Mouse (Mus musculus) brain, embryonic 14.5 days (tissue): Measurements from ENCODE around the gene Hils1. TPM values are rescaled to one million over a fixed set of nuclear protein-coding genes. Genes with fewer than 3 reads are reported as not detected.
A peak's percentile ranks its signal among the peaks of the same experiment; 100 is the strongest.
"Not testable (repeated sequence)": the region's sequence is repeated elsewhere in the genome, so short reads cannot be mapped to it uniquely, and the experiment has no call there.

Experiments
- DNase-seq: peaks from one replicate; pipeline ENCODE4 v3.0.0-alpha.2; 2011; ENCODE audit warnings: low read depth
- CTCF ChIP-seq: fragments of 200-500 bp; IDR thresholded peaks from 2 replicates; pipeline ENCODE4 v1.5.1; 2012; ENCODE audit warnings: inconsistent platforms, mild to moderate bottlenecking, moderate library complexity, borderline replicate concordance; ENCODE audit not compliant: insufficient read depth, insufficient read length; ENCODE audit errors: extremely low read depth
- POLR2A ChIP-seq: fragments of 200-500 bp; IDR thresholded peaks from 2 replicates; pipeline ENCODE4 v1.6.1; 2012; ENCODE audit warnings: mild to moderate bottlenecking, inconsistent platforms, borderline replicate concordance; ENCODE audit not compliant: poor library complexity, insufficient read depth, insufficient read length, severe bottlenecking; ENCODE audit errors: extremely low read depth
- polyA plus RNA-seq: library from polyadenylated mRNA; depleted of rRNA; stranded (reverse); fragments of >200 nt; gene quantifications from 2 replicates; pipeline ENCODE4 v1.2.3, GENCODE M21; 2012

Hils1 gene
- polyA plus RNA-seq, 1 experiment = not detected

DNA sequence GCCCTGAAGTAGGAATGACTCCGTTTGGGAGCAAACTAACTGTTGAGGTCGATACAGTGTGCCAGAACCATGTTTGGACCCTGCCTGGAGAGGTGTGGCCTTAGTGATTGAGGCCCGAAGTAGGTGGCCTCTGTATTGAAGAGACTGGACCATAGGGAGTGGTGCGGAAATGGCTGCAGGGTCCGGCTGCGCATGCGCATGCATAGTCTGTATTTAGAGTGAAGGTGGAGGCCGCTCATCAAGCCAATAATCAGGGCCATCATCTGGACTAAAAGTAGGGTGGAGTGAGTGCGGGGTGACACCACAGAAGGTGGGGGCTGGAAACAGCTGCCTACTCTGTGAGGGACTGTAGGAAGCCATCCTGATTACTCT, 9.7 kb upstream of the Hils1 start:
- no peak for DNase-seq
- TF ChIP-seq CTCF (no peak), POLR2A (no peak)

DNA sequence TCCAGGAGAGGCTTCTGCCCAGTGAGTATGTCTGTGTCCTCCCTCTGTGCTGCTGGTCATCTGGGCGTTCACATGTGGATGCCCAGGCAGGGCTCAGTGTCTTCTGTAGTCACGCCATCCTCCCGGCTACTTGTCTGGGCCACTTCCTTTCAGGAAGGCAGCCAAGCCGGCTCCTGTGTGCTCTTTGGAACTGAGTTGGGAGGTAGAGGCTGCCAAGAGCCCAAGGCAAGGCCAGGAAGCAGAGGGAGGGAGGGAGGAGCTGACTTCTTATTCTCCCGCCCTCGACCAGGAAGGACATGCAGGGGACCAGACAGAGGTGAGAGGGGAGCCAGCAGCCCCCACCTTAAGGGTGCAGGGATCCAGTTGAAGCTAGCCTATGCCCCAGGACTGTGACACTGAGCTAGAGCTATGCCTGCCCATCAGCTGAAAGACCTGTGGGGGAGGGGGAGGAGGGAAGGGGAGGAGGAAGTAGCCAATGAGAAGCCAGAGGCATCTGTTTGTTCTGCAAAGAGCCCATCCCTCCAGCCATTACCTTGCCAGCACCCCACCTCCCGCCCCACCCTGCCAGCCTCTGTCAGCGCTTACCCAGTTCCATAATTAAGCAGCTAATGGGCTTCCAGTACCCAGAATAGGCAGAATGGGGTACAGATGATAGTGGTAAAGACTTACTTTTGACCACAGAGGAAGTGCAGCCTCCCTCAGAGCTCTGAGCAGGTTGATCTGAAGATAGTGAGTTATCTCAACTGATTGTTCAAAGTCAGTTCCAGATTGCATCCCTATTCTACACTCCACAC, 9.1 kb upstream of the Hils1 start:
- peak; percentile 84 for DNase-seq
- no peak for TF ChIP-seq CTCF
- TF ChIP-seq POLR2A = no peak

DNA sequence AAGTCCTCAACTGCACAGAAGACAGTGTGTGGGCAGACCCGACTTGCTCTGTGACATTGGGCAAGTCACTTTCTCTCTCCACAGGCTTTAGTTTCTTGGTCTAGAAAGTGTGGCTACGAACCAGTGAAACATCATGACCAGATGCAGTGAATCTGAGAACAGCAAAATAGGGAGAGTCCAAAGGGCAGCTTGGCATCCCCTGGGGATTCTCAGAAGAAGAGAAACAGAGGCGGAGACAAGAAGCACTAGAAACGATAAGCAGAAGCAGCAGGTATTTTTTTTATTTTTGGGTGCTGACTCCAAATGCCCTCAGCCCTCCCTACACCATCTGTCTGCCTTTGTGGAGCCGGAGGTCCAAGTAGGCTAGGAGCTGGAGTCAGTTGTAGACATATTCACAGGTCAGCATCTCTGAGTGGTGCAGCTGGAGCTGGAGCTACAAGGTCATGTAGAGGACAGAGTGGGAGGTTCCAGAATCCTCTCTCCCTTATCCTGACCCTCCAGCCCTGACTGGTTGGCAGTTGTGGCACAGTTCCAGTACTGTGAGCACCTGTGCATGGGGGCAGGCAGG, 4.8 kb upstream of the Hils1 start:
- no peak for DNase-seq

DNA sequence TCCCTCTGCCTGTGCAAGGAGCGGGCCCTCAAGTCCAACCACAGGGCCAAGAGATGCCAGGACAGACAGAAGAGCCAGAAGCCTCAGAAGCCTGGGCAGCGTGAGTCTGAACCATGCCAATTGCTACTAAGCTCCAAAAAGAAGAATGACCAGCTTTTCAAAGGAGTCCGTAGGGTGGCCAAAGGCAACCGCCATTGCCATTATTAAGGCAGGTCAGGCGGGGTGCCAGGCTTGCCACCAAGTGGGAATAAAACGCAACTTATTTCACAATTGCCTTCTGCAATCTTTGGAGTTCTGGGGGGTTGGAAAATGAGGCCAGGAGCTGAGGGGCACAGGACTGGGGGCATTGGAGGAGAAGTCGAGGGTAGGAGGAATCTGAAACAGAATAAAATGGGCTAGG, 794 bp downstream of the Hils1 start:
- TF ChIP-seq POLR2A = no peak
- TF ChIP-seq CTCF = no peak
- DNase-seq = no peak

More for the DNA sequence above, 4.8 kb upstream of the Hils1 start:
- no peak for TF ChIP-seq POLR2A
- TF ChIP-seq CTCF = no peak

DNA sequence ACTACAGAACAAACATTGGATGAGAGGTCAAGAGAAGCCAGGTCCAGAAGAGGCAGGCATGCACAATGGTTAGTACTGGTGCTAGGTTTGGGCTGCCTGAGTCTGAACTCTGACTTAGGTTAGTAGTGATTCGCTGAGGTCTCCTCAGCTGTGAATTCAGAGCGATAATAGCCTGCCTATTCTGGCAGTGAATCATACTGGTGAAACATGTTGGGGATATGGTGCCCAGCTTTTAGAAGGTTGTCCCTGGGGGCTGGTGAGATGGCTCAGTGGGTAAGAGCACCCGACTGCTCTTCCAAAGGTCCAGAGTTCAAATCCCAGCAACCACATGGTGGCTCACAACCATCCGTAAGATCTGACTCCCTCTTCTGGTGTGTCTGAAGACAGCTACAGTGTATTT, 2.3 kb downstream of the Hils1 start:
- DNase-seq = not testable (repeated sequence)

DNA sequence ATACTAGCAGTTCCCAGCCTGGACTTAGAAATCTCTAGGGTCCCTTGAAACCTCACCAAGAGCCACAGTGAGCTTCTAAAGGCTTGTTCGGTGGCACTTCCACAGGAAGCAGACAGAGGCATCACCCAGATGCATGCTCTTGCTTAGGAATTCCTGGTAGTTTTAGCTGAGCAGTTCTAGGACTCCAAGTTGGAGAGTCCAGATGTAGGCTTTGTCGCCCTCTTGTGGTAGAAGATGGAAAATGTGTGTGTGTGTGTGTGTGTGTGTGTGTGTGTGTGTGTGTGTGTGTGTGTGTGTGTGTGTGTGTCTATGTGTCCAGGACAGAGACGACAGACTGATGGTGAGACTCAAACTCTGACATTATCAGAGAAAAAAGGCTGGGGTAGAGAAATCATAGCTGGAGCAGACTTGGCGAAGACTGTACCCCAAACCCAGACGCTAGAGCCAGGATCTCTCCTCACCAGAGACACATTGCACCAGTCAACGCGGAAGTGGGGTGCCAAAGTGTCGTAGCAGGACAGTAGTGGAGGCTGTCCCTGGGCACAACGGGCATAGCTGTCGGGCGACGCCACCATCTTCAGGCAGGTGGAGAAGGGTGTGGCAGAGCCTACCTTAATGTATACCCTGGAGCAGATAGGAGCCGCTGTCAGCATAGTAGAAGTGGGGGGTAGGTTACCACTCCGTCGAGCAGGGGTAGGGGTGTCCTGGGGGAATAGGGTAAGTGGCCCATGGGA, 3.0 kb downstream of the Hils1 start:
- peak; percentile 85 for DNase-seq
- no peak for TF ChIP-seq POLR2A
- peak; percentile 67; the same call in 1 of the 2 replicates for TF ChIP-seq CTCF

DNA sequence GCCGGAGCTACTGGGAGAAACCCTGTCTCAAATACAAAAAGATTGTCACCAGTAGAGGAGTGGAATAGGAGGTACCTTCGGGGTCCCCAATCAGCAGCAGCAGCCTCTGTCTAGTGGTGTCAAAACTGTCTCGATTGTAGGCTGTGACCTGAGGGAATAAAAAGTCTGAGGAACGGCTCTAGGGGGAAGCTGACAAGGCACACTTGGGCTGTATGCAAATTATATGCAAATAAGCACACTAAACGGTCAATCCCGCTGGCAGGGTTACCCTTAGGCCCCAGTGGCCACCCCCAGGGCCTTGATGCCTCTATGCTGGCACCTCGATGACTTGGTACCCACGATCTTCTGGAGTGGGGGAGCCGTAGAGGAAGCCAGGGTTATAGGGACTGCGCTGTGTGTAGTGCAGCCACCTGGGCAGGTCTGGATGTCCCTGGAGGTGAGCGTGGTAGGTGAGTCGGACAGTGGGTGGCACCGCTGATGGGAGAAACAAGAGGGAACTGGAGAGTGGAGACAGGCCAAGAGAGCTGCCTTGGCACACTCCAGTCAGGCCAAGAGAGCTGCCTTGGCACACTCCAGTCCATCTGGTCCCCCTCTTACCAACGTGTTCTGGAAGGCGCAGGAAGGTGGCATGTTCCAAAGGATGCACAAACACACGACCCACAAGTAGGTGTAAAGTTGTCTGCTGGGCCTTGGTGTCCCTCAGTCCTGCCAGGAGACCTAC, 4.7 kb downstream of the Hils1 start:
- no peak for TF ChIP-seq POLR2A
- no peak for TF ChIP-seq CTCF
- DNase-seq = no peak

DNA sequence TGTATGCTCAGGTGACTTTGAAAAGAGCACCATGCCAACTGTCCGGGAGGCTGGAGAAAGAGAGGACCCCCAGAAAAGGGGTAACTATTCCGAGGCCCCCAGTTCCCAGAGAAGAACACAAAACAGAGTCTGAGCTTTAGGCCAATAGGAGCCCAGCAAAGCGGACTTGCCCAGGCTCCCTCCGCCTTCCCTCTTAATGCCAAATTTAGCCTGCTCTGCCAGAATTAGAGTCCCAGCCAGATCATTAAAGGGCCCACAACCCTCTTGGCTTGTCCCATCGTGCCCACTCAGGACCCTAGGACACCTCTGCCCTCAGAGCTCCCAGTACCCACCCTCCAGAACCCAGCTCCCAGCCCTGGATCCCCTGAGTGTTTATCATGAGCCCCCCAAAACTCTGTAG, 5.5 kb downstream of the Hils1 start:
- TF ChIP-seq POLR2A (no peak), CTCF (no peak)
- no peak for DNase-seq

DNA sequence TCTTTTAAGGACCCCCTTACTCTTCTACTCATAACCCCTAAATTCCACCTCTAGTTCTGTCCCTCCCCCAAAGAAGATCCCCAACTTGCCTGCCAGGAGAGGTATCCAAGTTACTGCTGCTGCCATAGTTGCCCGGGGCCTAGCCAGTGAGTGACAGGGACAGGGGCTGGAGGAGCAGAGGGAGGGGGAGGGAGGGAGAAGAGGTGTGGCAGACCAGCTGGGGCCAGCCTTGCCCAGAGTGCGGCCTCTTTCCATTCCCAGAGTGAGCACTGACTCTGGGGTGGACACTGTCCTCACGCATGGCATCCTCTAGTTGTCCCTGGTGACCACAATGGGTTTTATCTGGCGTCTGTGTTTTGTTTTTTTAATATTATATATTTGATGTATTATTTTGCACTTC, 5.9 kb downstream of the Hils1 start:
- no peak for DNase-seq
- TF ChIP-seq POLR2A (no peak), CTCF (no peak)

DNA sequence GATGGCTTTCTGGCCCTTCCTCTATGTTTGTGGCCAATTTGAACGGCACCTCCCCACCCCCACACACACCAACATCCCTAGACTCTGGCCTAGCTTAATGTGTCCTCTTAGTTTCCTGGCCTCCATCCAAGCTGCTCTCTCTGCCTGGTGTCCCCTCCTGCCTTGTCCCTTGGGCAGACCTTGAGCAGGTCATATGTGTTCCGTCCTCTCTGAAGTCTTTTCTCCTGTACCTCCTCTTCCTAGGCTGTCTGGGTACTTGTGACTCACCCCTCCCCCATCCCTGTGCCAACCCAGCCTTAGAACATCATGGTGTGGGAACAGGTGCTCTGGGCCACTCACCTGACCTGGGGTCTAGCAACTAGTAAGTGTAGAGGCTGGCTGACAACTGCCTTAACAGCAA, 7.6 kb downstream of the Hils1 start:
- no peak for TF ChIP-seq CTCF
- no peak for TF ChIP-seq POLR2A
- DNase-seq = no peak

DNA sequence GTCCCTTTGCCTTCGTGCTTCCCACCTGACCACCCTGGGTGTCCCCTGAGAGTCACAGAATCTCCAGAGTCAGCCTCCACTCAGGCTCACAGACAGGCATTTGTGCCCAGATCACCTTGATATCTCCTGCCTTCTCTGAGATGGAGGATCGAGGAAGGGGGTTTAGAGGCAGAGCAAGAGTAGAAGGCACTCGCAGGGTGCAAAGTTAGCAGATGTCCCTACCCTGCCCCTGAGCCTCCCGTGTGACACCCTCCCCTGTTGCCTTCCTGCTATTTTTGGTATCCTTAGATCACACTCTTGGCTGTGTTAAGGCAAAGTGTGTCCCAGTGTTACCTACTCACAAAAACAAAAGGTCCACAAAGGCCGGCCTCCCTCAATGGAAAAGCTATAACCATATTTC, 8.8 kb downstream of the Hils1 start, which contains the start of gene Sgca:
Sgca (minus strand) TSS at position 129 of the 400 bp plus-strand sequence.
- TF ChIP-seq POLR2A (no peak), CTCF (no peak)
- no peak for DNase-seq

DNA sequence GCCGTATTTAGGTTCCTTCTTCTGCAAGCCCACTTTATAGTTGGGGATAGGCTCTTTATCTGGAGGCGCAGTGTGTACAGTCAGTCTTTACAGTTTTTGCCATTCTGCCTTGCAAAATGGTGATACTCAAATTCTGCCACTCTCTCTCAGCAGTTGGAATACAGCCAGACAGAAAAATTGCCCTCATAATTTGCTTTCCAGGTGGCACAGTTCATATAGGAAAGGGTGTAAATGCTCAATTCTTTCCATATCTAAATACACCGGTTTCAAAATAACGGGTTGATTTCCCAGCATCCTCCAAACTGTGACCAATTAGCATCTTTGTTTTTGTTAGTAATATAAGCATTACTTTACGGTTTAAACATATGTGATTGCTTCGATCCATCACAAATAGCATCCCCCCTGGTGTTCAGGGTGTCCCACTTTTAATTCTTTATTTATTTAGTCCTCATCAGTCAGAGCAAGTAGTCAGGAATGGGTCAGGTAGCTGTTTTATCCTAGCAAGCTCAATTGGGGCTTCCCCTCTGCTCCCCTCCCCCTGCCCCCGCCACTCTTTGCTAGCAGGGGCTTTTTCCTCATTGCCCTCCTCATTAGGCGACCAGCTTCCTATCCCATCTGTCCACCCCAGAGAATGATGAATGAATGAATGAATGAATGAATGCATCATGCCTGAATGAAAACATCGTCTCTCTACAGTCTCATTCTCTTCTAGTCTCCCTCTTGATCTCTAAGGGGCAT, 11.0 kb downstream of the Hils1 start:
- no peak for TF ChIP-seq CTCF
- no peak for TF ChIP-seq POLR2A
- DNase-seq = peak; percentile 62
